Mouse (Mus musculus): ENCODE measurements around the gene Kcng1. TPM values are rescaled to one million over a fixed set of nuclear protein-coding genes. Genes with fewer than 3 reads are reported as not detected.

The Kcng1 gene
- total RNA-seq (2014; fragmentation: Nextera tagmentation) (not detected in 2 replicates), total RNA-seq (2017) (0.06 and 0.11 TPM in 2 replicates), polyA plus RNA-seq (2012) (not detected in 2 replicates)

GRCm38 (mm10) chr2:168281582-168281981 is at the start of gene Kcng1:
Gene Kcng1, minus strand, starts transcription at chr2:168281736.
- no peak for ATAC-seq (ENCODE audit: extremely low read depth, insufficient number of reproducible peaks, low FRiP score, poor library complexity, severe bottlenecking)

GRCm38 (mm10) chr2:168330421-168331070 is 49.0 kb upstream of the Kcng1 start:
- TF ChIP-seq CTCF (IDR thresholded peaks at IDR 0.05; ENCODE audit: low read depth, low read length) (no peak), POLR2AphosphoS5 (IDR thresholded peaks at IDR 0.05; ENCODE audit: insufficient replicate concordance, low read depth, low read length) (no peak), TAL1 (conservative IDR thresholded peaks at IDR 0.05; ENCODE audit: low read depth, low read length) (no peak)
- H3K9me3 ChIP-seq (replicated peaks): peaks cover 72% of the 10 kb centered on the region
- H3K4me3 ChIP-seq (ENCODE audit: low read depth, low read length): no peak overlapping the region
- no peaks in the 10 kb centered on the region for H3K27me3 ChIP-seq (ENCODE audit: insufficient read depth, low read length)
- no peaks in the 10 kb centered on the region for H3K36me3 ChIP-seq (replicated peaks)
- DNase-seq (ENCODE audit: low spot score) (no peak), ATAC-seq (ENCODE audit: extremely low read depth, insufficient number of reproducible peaks, low FRiP score, poor library complexity, severe bottlenecking) (no peak)
- H3K4me1 ChIP-seq (ENCODE audit: insufficient read depth, low read depth, low read length): no peaks in the 10 kb centered on the region

More at GRCm38 (mm10) chr2:168281582-168281981, at the start of gene Kcng1:
- no peaks in the 10 kb centered on the region for H3K36me3 ChIP-seq (replicated peaks)
- no peaks in the 10 kb centered on the region for H3K27me3 ChIP-seq (ENCODE audit: insufficient read depth, low read length)
- peaks cover 60% of the 10 kb centered on the region for H3K9me3 ChIP-seq (replicated peaks)
- TF ChIP-seq GATA2 (IDR thresholded peaks at IDR 0.05; ENCODE audit: borderline replicate concordance, low read depth, low read length) (no peak), GATA1 (IDR thresholded peaks at IDR 0.05; ENCODE audit: borderline replicate concordance, low read length) (no peak), CTCF (IDR thresholded peaks at IDR 0.05; ENCODE audit: low read depth, low read length) (no peak), POLR2AphosphoS5 (IDR thresholded peaks at IDR 0.05; ENCODE audit: insufficient replicate concordance, low read depth, low read length) (no peak), TAL1 (conservative IDR thresholded peaks at IDR 0.05; ENCODE audit: low read depth, low read length) (no peak)
- no peak for DNase-seq (ENCODE audit: low spot score)
- H3K4me1 ChIP-seq (ENCODE audit: insufficient read depth, low read depth, low read length): no peaks in the 10 kb centered on the region
- peak within 1 kb of the TSS; percentile 37; the same call in 1 of the 2 replicates for H3K4me3 ChIP-seq (ENCODE audit: low read depth, low read length)

GRCm38 (mm10) chr2:168321716-168322374 is 40.3 kb upstream of the Kcng1 start:
- no peaks in the 10 kb centered on the region for H3K4me1 ChIP-seq (ENCODE audit: insufficient read depth, low read depth, low read length)
- H3K36me3 ChIP-seq (replicated peaks): no peaks in the 10 kb centered on the region
- no peaks in the 10 kb centered on the region for H3K27me3 ChIP-seq (ENCODE audit: insufficient read depth, low read length)
- no peak for TF ChIP-seq POLR2AphosphoS5 (IDR thresholded peaks at IDR 0.05; ENCODE audit: insufficient replicate concordance, low read depth, low read length)
- TF ChIP-seq GATA2 (IDR thresholded peaks at IDR 0.05; ENCODE audit: borderline replicate concordance, low read depth, low read length): no peak
- no peak for TF ChIP-seq GATA1 (IDR thresholded peaks at IDR 0.05; ENCODE audit: borderline replicate concordance, low read length)
- no peak for TF ChIP-seq TAL1 (conservative IDR thresholded peaks at IDR 0.05; ENCODE audit: low read depth, low read length)
- peaks cover 81% of the 10 kb centered on the region for H3K9me3 ChIP-seq (replicated peaks)
- DNase-seq (ENCODE audit: low spot score): no peak
- ATAC-seq (ENCODE audit: extremely low read depth, insufficient number of reproducible peaks, low FRiP score, poor library complexity, severe bottlenecking): no peak
- no peak overlapping the region for H3K4me3 ChIP-seq (ENCODE audit: low read depth, low read length)

- TF ChIP-seq POLR2AphosphoS5 (IDR thresholded peaks at IDR 0.05; ENCODE audit: insufficient replicate concordance, low read depth, low read length) (no peak), GATA2 (IDR thresholded peaks at IDR 0.05; ENCODE audit: borderline replicate concordance, low read depth, low read length) (no peak), GATA1 (IDR thresholded peaks at IDR 0.05; ENCODE audit: borderline replicate concordance, low read length) (no peak), CTCF (IDR thresholded peaks at IDR 0.05; ENCODE audit: low read depth, low read length) (no peak), TAL1 (conservative IDR thresholded peaks at IDR 0.05; ENCODE audit: low read depth, low read length) (no peak)
- Histone ChIP-seq H3K36me3 (replicated peaks) (no peaks in the 10 kb centered on the region), H3K27me3 (ENCODE audit: insufficient read depth, low read length) (no peaks in the 10 kb centered on the region), H3K4me1 (ENCODE audit: insufficient read depth, low read depth, low read length) (no peaks in the 10 kb centered on the region), H3K4me3 (ENCODE audit: low read depth, low read length) (no peak overlapping the region), H3K9me3 (replicated peaks) (peaks cover 87% of the 10 kb centered on the region)
- ATAC-seq (ENCODE audit: extremely low read depth, insufficient number of reproducible peaks, low FRiP score, poor library complexity, severe bottlenecking) (no peak), DNase-seq (ENCODE audit: low spot score) (no peak)
These were observed 39.0 kb upstream of the Kcng1 start for GRCm38 (mm10) chr2:168320388-168321182.

GRCm38 (mm10) chr2:168314646-168315446 is 33.3 kb upstream of the Kcng1 start:
- Histone ChIP-seq H3K36me3 (replicated peaks) (no peaks in the 10 kb centered on the region), H3K4me1 (ENCODE audit: insufficient read depth, low read depth, low read length) (no peaks in the 10 kb centered on the region), H3K9me3 (replicated peaks) (peaks cover 77% of the 10 kb centered on the region), H3K27me3 (ENCODE audit: insufficient read depth, low read length) (no peaks in the 10 kb centered on the region), H3K4me3 (ENCODE audit: low read depth, low read length) (no peak overlapping the region)
- ATAC-seq (ENCODE audit: extremely low read depth, insufficient number of reproducible peaks, low FRiP score, poor library complexity, severe bottlenecking) (no peak), DNase-seq (ENCODE audit: low spot score) (no peak)
- TF ChIP-seq GATA2 (IDR thresholded peaks at IDR 0.05; ENCODE audit: borderline replicate concordance, low read depth, low read length) (no peak), CTCF (IDR thresholded peaks at IDR 0.05; ENCODE audit: low read depth, low read length) (no peak), POLR2AphosphoS5 (IDR thresholded peaks at IDR 0.05; ENCODE audit: insufficient replicate concordance, low read depth, low read length) (no peak), GATA1 (IDR thresholded peaks at IDR 0.05; ENCODE audit: borderline replicate concordance, low read length) (no peak), TAL1 (conservative IDR thresholded peaks at IDR 0.05; ENCODE audit: low read depth, low read length) (no peak)

All from G1E (cell line).